Mouse (Mus musculus) ES-Bruce4 (cell line): ENCODE measurements at regions not wholly inside any gene's neighbourhood (a gene's known extent, or its start where the extent isn't known, plus 50 kb on each side); places are given as distances from the start of the nearest gene placed in this dataset.
A peak's percentile ranks its signal among the peaks of the same experiment; 100 is the strongest.

Experiments used
- H3K27ac ChIP-seq: 2 replicates; pipeline ENCODE4 v1.5.1; 2012; ENCODE audit warnings: low read length, inconsistent platforms; ENCODE audit not compliant: insufficient read depth
- H3K27me3 ChIP-seq: 2 replicates; pipeline ENCODE4 v1.6.1; 2012; ENCODE audit warnings: mild to moderate bottlenecking, low read length, inconsistent platforms; ENCODE audit not compliant: control insufficient read depth, poor library complexity, insufficient read depth, severe bottlenecking
- H3K36me3 ChIP-seq: 2 replicates; pipeline ENCODE4 v1.6.1; 2012; ENCODE audit warnings: inconsistent platforms, mild to moderate bottlenecking, low read length, moderate library complexity; ENCODE audit not compliant: control insufficient read depth, poor library complexity, insufficient read depth, severe bottlenecking
- H3K4me1 ChIP-seq: one replicate; pipeline ENCODE4 v1.8.1; 2011; ENCODE audit warnings: low read length; ENCODE audit not compliant: control insufficient read depth, insufficient read depth
- H3K4me3 ChIP-seq: 2 replicates; pipeline ENCODE4 v1.5.1; 2011; ENCODE audit warnings: low read depth, mild to moderate bottlenecking, low read length
- H3K9ac ChIP-seq: 2 replicates; pipeline ENCODE4 v1.6.1; 2012; ENCODE audit warnings: low read depth, mild to moderate bottlenecking, inconsistent platforms; ENCODE audit not compliant: poor library complexity, severe bottlenecking
- H3K9me3 ChIP-seq: replicated peaks from 2 replicates; pipeline ENCODE4 v1.6.1; 2012; ENCODE audit warnings: mild to moderate bottlenecking, low read length, inconsistent platforms; ENCODE audit not compliant: control insufficient read depth, poor library complexity, insufficient read depth, severe bottlenecking
- CTCF ChIP-seq: IDR thresholded peaks from one replicate; pipeline ENCODE4 v1.8.1; 2011; ENCODE audit warnings: low read depth, low read length
- EP300 ChIP-seq: IDR thresholded peaks from 2 replicates; pipeline ENCODE4 v1.6.1; 2011; ENCODE audit warnings: low read depth, low read length; ENCODE audit not compliant: insufficient read depth
- POLR2A ChIP-seq: IDR thresholded peaks from one replicate; pipeline ENCODE4 v1.8.1; 2011; ENCODE audit warnings: low read length; ENCODE audit not compliant: insufficient read depth

- Histone ChIP-seq H3K36me3 (no peaks in the 10 kb centered on the region), H3K9me3 (no peaks in the 10 kb centered on the region), H3K4me1 (no peaks in the 10 kb centered on the region), H3K9ac (no peak overlapping the region), H3K27me3 (no peaks in the 10 kb centered on the region), H3K4me3 (no peak overlapping the region), H3K27ac (no peak overlapping the region)
- TF ChIP-seq POLR2A (no peak), EP300 (no peak), CTCF (no peak)
Measured at GRCm38 (mm10) chr6:73676979-73677378, 207.5 kb upstream of the 4931417E11Rik start.

DNA sequence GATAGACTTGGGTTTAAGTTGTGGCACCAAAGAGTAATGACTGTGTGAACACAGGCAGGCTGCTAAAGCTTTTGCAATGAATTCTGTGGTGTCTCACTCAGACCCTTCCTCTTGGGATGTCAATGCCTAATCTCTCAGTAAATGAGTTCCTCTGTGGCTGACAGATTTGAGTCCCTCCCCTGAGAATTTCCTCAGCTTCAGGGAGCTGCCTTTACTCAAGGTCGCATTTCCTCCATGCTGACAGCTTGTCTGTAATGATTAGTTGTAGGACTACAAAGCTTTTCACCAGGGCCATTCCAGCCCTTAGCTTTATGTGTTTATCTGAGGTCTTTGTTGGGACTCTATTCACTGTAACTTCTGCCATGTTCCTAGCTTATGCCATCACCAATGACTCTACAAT, 199.9 kb upstream of the 4931417E11Rik start:
- Histone ChIP-seq H3K9me3 (no peaks in the 10 kb centered on the region), H3K4me1 (no peaks in the 10 kb centered on the region), H3K27me3 (no peaks in the 10 kb centered on the region), H3K36me3 (no peaks in the 10 kb centered on the region), H3K9ac (no peak overlapping the region), H3K4me3 (no peak overlapping the region), H3K27ac (no peak overlapping the region)
- TF ChIP-seq EP300 (no peak), POLR2A (no peak), CTCF (no peak)

DNA sequence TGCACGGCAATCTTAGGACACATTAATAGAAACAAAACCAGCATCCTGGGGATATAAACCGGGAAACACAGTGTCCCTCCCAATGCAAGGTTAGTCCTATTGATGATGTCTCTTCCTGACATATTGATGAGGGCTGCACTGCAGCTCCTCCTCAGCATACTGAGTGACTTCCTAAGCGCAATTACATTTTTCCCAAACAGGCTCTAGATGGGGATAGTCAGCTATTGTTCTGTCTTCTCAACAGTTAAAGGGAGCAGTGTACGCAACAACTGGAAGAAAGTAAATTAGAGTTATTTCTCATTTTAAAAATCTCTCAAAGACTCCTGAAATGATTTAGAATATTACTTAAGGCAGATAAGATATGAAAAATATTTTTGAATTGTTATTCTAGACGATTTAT, 189.5 kb upstream of the 4931417E11Rik start:
- Histone ChIP-seq H3K9ac (no peak overlapping the region), H3K4me3 (no peak overlapping the region)
- TF ChIP-seq EP300 (no peak), POLR2A (no peak), CTCF (no peak)

GRCm38 (mm10) chr6:73645378-73645777, 175.9 kb upstream of the 4931417E11Rik start:
- Histone ChIP-seq H3K4me1 (peaks cover 1% of the 10 kb centered on the region), H3K9ac (no peak overlapping the region), H3K36me3 (no peaks in the 10 kb centered on the region), H3K9me3 (no peaks in the 10 kb centered on the region), H3K4me3 (no peak overlapping the region), H3K27me3 (no peaks in the 10 kb centered on the region), H3K27ac (no peak overlapping the region)
- TF ChIP-seq EP300 (no peak), POLR2A (no peak), CTCF (no peak)

More for the DNA sequence above, 189.5 kb upstream of the 4931417E11Rik start:
- Histone ChIP-seq H3K27me3 (no peaks in the 10 kb centered on the region), H3K27ac (no peak overlapping the region), H3K4me1 (no peaks in the 10 kb centered on the region), H3K36me3 (no peaks in the 10 kb centered on the region), H3K9me3 (no peaks in the 10 kb centered on the region)

- Histone ChIP-seq H3K36me3 (no peaks in the 10 kb centered on the region), H3K9me3 (no peaks in the 10 kb centered on the region), H3K27ac (0 out of 2 replicates have a peak overlapping the region, but pooled peaks have one; percentile 11), H3K9ac (no peak overlapping the region), H3K4me3 (no peak overlapping the region), H3K4me1 (peaks cover 1% of the 10 kb centered on the region), H3K27me3 (no peaks in the 10 kb centered on the region)
- TF ChIP-seq POLR2A (no peak), CTCF (no peak), EP300 (no peak)
Measured at GRCm38 (mm10) chr6:73644778-73645267, 175.4 kb upstream of the 4931417E11Rik start.

DNA sequence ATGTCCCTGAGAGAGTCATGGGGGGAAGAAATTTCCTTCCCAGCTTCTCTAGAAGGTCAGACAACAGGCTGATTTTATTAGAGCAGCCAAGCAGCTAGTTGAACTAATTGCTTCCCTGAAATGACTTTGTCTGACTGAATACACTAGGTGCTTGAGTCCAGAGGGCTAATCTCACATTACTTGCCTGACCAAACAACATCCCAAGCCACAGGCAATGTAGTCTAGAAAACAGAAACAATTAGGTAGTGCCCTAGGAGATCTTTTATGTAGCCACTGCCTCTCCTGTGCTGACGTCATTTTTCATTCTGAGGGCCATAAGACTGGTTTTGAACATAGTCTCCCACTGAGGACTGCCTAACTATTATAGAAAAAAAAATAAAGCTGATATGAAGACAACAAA, 159.1 kb upstream of the 4931417E11Rik start:
- no peak overlapping the region for H3K27ac ChIP-seq

More for the DNA sequence above, 159.1 kb upstream of the 4931417E11Rik start:
- TF ChIP-seq CTCF: no peak
- TF ChIP-seq EP300: no peak
- TF ChIP-seq POLR2A: no peak
- no peaks in the 10 kb centered on the region for H3K36me3 ChIP-seq
- no peak overlapping the region for H3K4me3 ChIP-seq
- H3K4me1 ChIP-seq: no peaks in the 10 kb centered on the region
- H3K27me3 ChIP-seq: no peaks in the 10 kb centered on the region
- no peaks in the 10 kb centered on the region for H3K9me3 ChIP-seq
- H3K9ac ChIP-seq: no peak overlapping the region
